Mouse (Mus musculus): ENCODE results near the gene Mapkbp1.

Gene Mapkbp1

GRCm38 (mm10) chr2:120008672-120009071 lies 36.2 kb downstream of the Mapkbp1 start:
- DNase-seq (ENCODE audit: low spot score in 2 of 2) = no peak

DNA sequence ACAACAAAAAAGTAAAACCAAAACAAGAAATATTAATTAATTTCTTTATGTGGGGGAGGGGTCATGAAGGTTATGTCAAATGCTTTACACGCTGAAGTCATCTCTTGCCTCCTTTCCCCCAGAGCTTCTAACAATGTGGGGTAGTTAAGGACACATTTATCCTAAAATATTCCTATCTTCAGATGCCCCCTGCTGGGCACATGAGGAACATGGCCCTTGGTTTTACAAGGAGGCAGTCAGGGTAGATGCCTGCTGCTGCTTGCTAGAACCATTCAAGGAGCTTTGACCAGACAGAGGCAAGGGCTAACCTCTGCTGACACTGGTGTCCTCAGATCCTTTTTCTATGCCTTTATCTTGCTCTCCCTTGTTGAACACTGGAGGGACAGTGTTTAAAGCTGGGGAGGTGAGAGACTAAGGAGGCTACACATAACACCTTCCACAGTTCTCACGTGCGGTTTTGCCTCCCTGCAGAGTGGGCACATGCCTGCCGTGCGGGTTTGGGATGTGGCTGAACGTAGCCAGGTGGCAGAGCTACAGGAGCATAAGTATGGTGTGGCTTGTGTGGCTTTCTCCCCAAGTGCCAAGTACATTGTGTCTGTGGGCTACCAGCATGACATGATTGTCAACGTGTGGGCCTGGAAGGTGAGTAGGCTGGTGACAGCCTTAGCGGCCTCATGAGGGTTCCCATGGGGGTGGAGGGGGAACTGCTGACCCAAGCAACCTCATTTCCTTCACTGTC lies 39.1 kb downstream of the Mapkbp1 start:
- DNase-seq (ENCODE audit: low spot score in 2 of 2) = no peak

GRCm38 (mm10) chr2:120012924-120013323 lies 40.4 kb downstream of the Mapkbp1 start:
- no peak for DNase-seq (ENCODE audit: low spot score in 2 of 2)

GRCm38 (mm10) chr2:120013831-120014486 lies 41.5 kb downstream of the Mapkbp1 start:
- no peak for DNase-seq (ENCODE audit: low spot score in 2 of 2)

DNA sequence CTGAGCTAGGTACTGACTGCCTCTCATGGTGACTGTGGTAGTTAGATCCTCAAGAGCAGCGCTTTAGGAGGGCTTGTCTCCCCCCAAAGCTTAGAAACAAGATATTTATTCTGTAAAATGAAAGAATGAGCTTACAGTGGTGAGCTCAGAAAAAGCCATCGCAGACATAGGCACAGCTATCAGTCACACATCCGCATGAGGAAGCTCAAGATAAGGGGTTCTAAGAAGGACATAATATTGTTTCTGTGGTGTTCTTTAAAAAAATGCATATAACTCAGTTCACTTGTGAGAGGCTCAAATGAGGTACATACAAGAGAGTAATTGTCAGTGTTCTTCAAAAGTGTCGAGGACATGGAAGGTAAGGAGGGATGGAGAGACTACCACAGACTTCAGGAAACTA lies 43.4 kb downstream of the Mapkbp1 start:
- no peak for DNase-seq (ENCODE audit: low spot score in 2 of 2)

DNA sequence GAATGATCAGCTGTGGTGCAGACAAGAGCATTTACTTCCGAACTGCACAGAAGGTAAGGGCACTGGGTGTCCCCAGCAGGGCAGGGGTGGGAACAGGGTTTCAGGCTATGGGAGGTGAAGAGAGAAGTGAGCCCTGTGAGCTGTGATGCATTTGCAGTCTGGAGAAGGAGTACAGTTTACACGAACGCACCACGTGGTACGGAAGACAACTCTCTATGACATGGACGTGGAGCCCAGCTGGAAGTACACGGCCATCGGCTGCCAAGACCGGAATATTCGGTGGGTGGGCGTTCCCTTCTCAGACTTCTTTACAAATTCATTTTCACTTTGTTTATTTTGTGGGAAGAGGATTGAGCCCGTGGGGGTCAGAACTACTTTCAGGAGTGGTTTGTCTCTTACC lies 45.1 kb downstream of the Mapkbp1 start:
- no peak for DNase-seq (ENCODE audit: low spot score in 2 of 2)

DNA sequence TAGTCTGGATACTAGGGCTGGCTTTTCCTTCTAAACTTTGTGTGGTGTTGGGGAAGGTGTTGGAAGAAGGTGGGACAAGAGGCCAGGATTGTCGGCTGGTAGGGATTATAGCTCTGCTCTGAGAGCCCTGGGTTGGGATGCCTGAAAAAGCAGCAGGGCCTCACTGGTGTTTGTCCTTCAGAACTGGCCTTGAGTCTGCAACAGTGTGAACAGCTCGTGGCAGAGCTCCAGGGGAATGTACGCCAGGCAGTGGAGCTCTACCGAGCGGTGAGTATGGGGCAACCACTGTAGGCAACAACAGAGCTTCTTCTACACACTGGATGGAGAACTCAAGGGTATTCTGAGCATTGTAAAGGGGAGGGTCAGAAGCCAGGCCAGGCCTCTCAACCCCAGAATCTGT lies 51.8 kb downstream of the Mapkbp1 start:
- DNase-seq (ENCODE audit: low spot score in 2 of 2) = no peak

DNA sequence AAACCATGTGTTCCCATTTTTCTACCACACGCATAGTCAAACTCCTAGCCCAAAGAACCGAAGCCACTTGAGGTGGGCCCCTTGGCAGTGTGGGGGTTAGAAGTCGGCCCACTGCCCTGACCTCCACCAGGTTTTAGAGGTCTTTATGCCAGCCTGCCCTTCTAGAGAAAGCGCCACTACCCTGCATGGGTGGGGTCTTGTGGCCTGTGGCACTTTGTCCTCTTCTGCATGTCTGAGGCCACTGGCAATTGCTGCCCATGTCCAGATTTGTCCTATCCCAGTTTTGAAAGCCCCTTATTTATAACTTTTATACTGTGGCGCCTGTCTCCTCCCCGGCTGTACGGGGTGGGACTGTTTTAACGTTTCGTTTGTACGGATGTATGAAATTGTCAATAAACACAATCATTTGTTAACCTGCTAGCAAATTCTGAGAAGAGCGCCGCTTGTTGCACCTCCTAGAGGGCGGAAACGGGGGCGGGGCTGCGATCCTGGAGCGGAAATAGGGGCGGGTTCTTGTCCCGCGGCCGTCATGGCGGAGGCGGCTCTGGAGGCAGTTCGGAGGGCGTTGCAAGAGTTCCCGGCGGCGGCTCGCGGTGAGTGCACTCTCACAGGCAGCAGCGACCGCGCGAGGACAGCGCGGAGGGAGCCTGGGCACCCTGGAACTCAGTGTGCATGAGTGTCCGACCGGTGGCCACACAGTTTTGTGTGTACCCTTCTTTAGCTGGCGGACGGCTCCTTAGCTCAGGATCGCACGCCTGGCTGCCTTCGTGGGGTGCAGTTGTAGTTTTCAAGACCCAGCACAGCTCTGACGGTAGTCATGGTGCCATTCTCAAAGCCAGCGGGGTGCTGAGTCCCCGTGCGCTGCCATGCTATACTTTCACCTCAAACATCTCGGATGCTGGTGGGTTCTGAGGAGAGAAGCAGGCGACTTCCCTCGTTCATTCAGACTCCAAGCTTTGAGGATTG lies 54.8 kb downstream of the Mapkbp1 start, which contains the start of the genes Jmjd7 and Gm28042:
TSS of gene Jmjd7 (plus strand) at position 500 of the 966 bp plus-strand sequence.
TSS of gene Gm28042 (plus strand) at position 510 of the 966 bp plus-strand sequence.
- peak; percentile 87 to 95 for DNase-seq (ENCODE audit: low spot score in 2 of 2)

DNA sequence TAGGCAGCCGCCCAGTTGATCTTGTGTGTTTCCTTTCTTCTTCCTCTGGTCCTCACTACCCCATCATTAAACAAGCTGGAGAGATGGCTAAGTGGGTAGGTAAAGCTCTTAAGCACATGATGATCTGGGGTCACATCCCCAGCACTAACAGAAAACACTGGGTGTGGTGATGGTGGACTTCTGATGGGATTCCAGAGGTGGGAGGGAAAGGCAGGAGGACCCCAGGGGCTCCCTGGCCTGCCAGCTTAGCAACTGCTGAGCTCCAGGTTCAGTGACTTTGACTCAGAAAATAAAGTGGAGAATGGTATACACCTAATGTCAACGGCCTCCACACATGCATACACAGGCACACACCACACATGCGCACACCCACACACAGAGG lies 55.4 kb downstream of the Mapkbp1 start:
- DNase-seq (ENCODE audit: low spot score in 2 of 2) = no peak

DNA sequence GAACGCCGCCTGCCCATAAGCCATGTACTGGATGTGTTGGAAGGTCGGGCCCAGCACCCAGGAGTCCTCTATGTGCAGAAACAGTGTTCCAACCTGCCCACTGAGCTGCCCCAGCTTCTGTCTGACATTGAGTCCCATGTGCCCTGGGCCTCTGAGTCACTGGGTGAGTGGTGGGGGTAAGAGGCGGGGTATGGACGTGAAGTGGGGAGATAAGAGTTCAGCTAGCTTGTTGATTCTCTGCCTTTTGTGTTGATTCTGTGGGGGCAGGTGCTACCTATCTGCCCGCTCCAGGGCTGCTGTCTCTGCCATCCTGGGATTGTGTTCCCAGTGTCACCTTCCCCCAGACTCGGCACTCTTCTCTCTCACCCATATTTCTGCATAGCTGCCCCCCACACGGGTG lies 57.9 kb downstream of the Mapkbp1 start:
- DNase-seq (ENCODE audit: low spot score in 2 of 2) = no peak

- DNase-seq (ENCODE audit: low spot score in 2 of 2) = no peak
Observed at GRCm38 (mm10) chr2:120032726-120033467, 60.4 kb downstream of the Mapkbp1 start, which contains the start of gene Pla2g4b. Gene Pla2g4b, plus strand, starts transcription at chr2:120033417.

- DNase-seq (ENCODE audit: low spot score in 2 of 2) = no peak
Observed at GRCm38 (mm10) chr2:120033726-120034125, 61.2 kb downstream of the Mapkbp1 start.

DNA sequence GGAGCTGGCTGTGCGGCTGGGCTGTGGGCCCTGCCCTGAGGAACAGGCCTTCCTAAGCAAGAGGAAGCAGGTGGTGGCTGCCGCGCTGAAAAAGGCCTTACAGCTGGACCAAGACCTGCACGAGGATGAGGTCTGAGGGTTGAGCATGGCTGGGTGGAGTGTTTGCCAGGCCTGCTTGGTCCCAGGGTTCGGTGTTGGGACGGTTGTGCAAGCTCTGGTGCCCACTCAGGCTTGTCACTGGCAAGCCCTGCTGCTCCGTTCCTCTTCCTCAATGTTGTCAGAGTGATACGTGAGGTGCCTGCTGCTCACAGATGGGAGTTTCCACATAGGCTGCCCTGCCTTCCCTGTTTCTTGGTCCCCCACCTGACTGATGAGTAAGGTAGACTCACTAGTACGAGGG lies 65.2 kb downstream of the Mapkbp1 start:
- DNase-seq (ENCODE audit: low spot score in 2 of 2) = no peak

DNA sequence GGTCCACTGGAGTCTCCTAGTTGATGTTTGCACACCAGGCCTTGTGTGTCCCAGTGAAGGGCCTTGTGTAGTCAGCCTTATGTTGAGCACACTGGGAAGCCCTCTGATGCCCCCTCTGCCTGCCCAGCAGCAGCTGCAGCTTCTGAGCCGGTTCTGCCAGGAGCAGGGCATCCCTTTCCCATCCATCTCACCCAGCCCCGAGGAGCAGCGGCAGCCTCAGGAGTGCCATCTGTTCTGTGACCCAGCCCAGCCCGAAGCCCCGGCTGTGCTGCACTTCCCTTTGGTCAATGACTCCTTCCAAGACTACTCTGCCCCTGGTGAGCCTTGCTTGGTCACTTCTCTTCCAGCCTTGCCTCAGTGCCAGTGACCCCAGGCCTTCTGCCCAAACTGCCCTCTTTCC lies 68.5 kb downstream of the Mapkbp1 start:
- no peak for DNase-seq (ENCODE audit: low spot score in 2 of 2)

- DNase-seq (ENCODE audit: low spot score in 2 of 2) = no peak
Observed at GRCm38 (mm10) chr2:120044101-120044603, 71.7 kb downstream of the Mapkbp1 start.

GRCm38 (mm10) chr2:120044676-120045075 lies 72.2 kb downstream of the Mapkbp1 start:
- no peak for DNase-seq (ENCODE audit: low spot score in 2 of 2)

- DNase-seq (ENCODE audit: low spot score in 2 of 2) = no peak
Observed at GRCm38 (mm10) chr2:120046486-120047310, 74.2 kb downstream of the Mapkbp1 start.

- no peak for DNase-seq (ENCODE audit: low spot score in 2 of 2)
Observed at GRCm38 (mm10) chr2:120048173-120048572, 75.7 kb downstream of the Mapkbp1 start.

- DNase-seq (ENCODE audit: low spot score in 2 of 2) = no peak
Observed at GRCm38 (mm10) chr2:120049632-120050274, 77.3 kb downstream of the Mapkbp1 start.

DNA sequence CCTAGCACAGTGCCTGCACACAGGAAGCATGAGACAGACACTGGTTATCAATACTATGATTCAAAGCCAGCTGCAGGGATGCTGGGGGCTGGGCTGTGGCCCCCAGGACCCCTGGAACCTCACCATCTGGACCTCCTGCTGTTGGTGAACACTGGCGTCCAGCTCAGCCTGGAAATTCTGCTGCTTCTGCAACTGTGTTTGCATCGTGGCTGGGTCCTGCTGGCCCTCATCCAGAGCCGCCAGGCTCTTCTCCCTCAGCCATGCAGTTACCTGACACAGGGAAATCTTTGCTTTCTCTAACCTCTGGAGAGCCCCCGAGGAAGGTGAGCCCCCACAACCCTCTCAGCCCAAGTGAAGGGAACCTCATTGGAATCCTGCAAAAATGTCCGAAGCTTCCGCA lies 78.9 kb downstream of the Mapkbp1 start:
- no peak for DNase-seq (ENCODE audit: low spot score in 2 of 2)
